Mouse (Mus musculus): ENCODE results near the gene Nip7. TPM values are rescaled to one million over a fixed set of nuclear protein-coding genes. Genes with fewer than 3 reads are reported as not detected.

The Nip7 gene
- 33.5 and 37.3 TPM in 2 replicates for polyA plus RNA-seq (2015; fragmentation: Nextera tagmentation; extraction: Ambion mirVana)

GRCm38 (mm10) chr8:107056076-107056972 lies at the start of gene Nip7, which contains the start of gene Cog8:
Gene Nip7 (plus strand): TSS chr8:107056877.
Gene Cog8 (minus strand): TSS chr8:107056689.
- peak; percentile 99 for DNase-seq (ENCODE audit: low spot score)
- peak within 1 kb of the TSS; percentile 79 for H3K4me3 ChIP-seq (ENCODE audit: low read depth, low read length)
- peak within 1 kb of the TSS; percentile 89 for H3K4me2 ChIP-seq (replicated peaks; ENCODE audit: low read depth, low read length)
- WGBS = under 1% methylated on average over 88 of the region's 88 CpGs
- peak; percentile 83 for TF ChIP-seq EP300 (IDR thresholded peaks at IDR 0.05)
- no peak for TF ChIP-seq CTCF (IDR thresholded peaks at IDR 0.05)
- H3K4me1 ChIP-seq (ENCODE audit: insufficient read depth, low read depth, low read length) = peaks cover 8% of the 10 kb centered on the region; the same call in 1 of the 2 replicates
- peak within 1 kb of the TSS; percentile 75 for H3K9ac ChIP-seq (replicated peaks; ENCODE audit: low read depth)
- H3K36me3 ChIP-seq (ENCODE audit: insufficient read depth, low read length) = peaks cover 21% of the 10 kb centered on the region; the same call in 1 of the 2 replicates
- no peaks in the 10 kb centered on the region for H3K27me3 ChIP-seq (replicated peaks; ENCODE audit: insufficient read depth, low read length)
- peak within 1 kb of the TSS; percentile 90 for H3K27ac ChIP-seq (ENCODE audit: low read length)
- H3K9me3 ChIP-seq (ENCODE audit: low read length) = no peaks in the 10 kb centered on the region
- peak; percentile 96 for ATAC-seq

- Histone ChIP-seq H3K4me2 (replicated peaks; ENCODE audit: low read depth, low read length) (no peak overlapping the region), H3K9me3 (ENCODE audit: low read length) (no peaks in the 10 kb centered on the region), H3K4me3 (ENCODE audit: low read depth, low read length) (no peak overlapping the region), H3K27ac (ENCODE audit: low read length) (no peak overlapping the region), H3K4me1 (ENCODE audit: insufficient read depth, low read depth, low read length) (no peaks in the 10 kb centered on the region), H3K36me3 (ENCODE audit: insufficient read depth, low read length) (peaks cover 12% of the 10 kb centered on the region; the same call in 1 of the 2 replicates), H3K9ac (replicated peaks; ENCODE audit: low read depth) (no peak overlapping the region), H3K27me3 (replicated peaks; ENCODE audit: insufficient read depth, low read length) (no peaks in the 10 kb centered on the region)
- WGBS = 77% methylated on average over 3 of the region's 3 CpGs
- ATAC-seq (no peak), DNase-seq (ENCODE audit: low spot score) (no peak)
- TF ChIP-seq CTCF (IDR thresholded peaks at IDR 0.05) = no peak
- TF ChIP-seq EP300 (IDR thresholded peaks at IDR 0.05) = no peak
Observed at GRCm38 (mm10) chr8:107007795-107008194, 48.9 kb upstream of the Nip7 start.

- TF ChIP-seq EP300 (IDR thresholded peaks at IDR 0.05) (no peak), CTCF (IDR thresholded peaks at IDR 0.05) (no peak)
- H3K4me2 ChIP-seq (replicated peaks; ENCODE audit: low read depth, low read length) = no peak overlapping the region
- no peak overlapping the region for H3K4me3 ChIP-seq (ENCODE audit: low read depth, low read length)
- WGBS = 85% methylated on average over 2 of the region's 2 CpGs
- H3K4me1 ChIP-seq (ENCODE audit: insufficient read depth, low read depth, low read length) = no peaks in the 10 kb centered on the region
- peak; percentile 28; the same call in 1 of the 2 replicates for ATAC-seq
- peaks cover 12% of the 10 kb centered on the region; the same call in 1 of the 2 replicates for H3K36me3 ChIP-seq (ENCODE audit: insufficient read depth, low read length)
- no peaks in the 10 kb centered on the region for H3K9me3 ChIP-seq (ENCODE audit: low read length)
- no peak overlapping the region for H3K27ac ChIP-seq (ENCODE audit: low read length)
- DNase-seq (ENCODE audit: low spot score) = peak; percentile 18
- no peak overlapping the region for H3K9ac ChIP-seq (replicated peaks; ENCODE audit: low read depth)
- H3K27me3 ChIP-seq (replicated peaks; ENCODE audit: insufficient read depth, low read length) = no peaks in the 10 kb centered on the region
Observed at GRCm38 (mm10) chr8:107012666-107013065, 44.0 kb upstream of the Nip7 start.

- WGBS = 61% methylated on average over 1 of the region's 1 CpGs
Observed at GRCm38 (mm10) chr8:107014915-107015314, 41.8 kb upstream of the Nip7 start.

GRCm38 (mm10) chr8:107023479-107023878 lies 33.2 kb upstream of the Nip7 start:
- Histone ChIP-seq H3K4me2 (replicated peaks; ENCODE audit: low read depth, low read length) (no peak overlapping the region), H3K9me3 (ENCODE audit: low read length) (no peaks in the 10 kb centered on the region), H3K27me3 (replicated peaks; ENCODE audit: insufficient read depth, low read length) (no peaks in the 10 kb centered on the region), H3K4me3 (ENCODE audit: low read depth, low read length) (no peak overlapping the region), H3K9ac (replicated peaks; ENCODE audit: low read depth) (no peak overlapping the region), H3K36me3 (ENCODE audit: insufficient read depth, low read length) (no peaks in the 10 kb centered on the region), H3K4me1 (ENCODE audit: insufficient read depth, low read depth, low read length) (no peaks in the 10 kb centered on the region), H3K27ac (ENCODE audit: low read length) (no peak overlapping the region)
- WGBS = 91% methylated on average over 8 of the region's 8 CpGs
- DNase-seq (ENCODE audit: low spot score) (no peak), ATAC-seq (no peak)
- no peak for TF ChIP-seq CTCF (IDR thresholded peaks at IDR 0.05)
- no peak for TF ChIP-seq EP300 (IDR thresholded peaks at IDR 0.05)

More at GRCm38 (mm10) chr8:107014915-107015314, 41.8 kb upstream of the Nip7 start:
- Histone ChIP-seq H3K4me1 (ENCODE audit: insufficient read depth, low read depth, low read length) (no peaks in the 10 kb centered on the region), H3K9ac (replicated peaks; ENCODE audit: low read depth) (no peak overlapping the region), H3K27ac (ENCODE audit: low read length) (0 out of 2 replicates have a peak overlapping the region, but pooled peaks have one; percentile 14), H3K36me3 (ENCODE audit: insufficient read depth, low read length) (peaks cover 12% of the 10 kb centered on the region; the same call in 1 of the 2 replicates), H3K27me3 (replicated peaks; ENCODE audit: insufficient read depth, low read length) (no peaks in the 10 kb centered on the region), H3K9me3 (ENCODE audit: low read length) (no peaks in the 10 kb centered on the region), H3K4me3 (ENCODE audit: low read depth, low read length) (no peak overlapping the region), H3K4me2 (replicated peaks; ENCODE audit: low read depth, low read length) (no peak overlapping the region)
- TF ChIP-seq EP300 (IDR thresholded peaks at IDR 0.05) (no peak), CTCF (IDR thresholded peaks at IDR 0.05) (no peak)
- DNase-seq (ENCODE audit: low spot score) (peak; percentile 46), ATAC-seq (peak; percentile 54)

- Histone ChIP-seq H3K4me2 (replicated peaks; ENCODE audit: low read depth, low read length) (no peak overlapping the region), H3K9me3 (ENCODE audit: low read length) (no peaks in the 10 kb centered on the region), H3K27me3 (replicated peaks; ENCODE audit: insufficient read depth, low read length) (no peaks in the 10 kb centered on the region), H3K27ac (ENCODE audit: low read length) (no peak overlapping the region), H3K4me1 (ENCODE audit: insufficient read depth, low read depth, low read length) (peaks cover 6% of the 10 kb centered on the region; the same call in 1 of the 2 replicates), H3K36me3 (ENCODE audit: insufficient read depth, low read length) (no peaks in the 10 kb centered on the region), H3K4me3 (ENCODE audit: low read depth, low read length) (no peak overlapping the region), H3K9ac (replicated peaks; ENCODE audit: low read depth) (no peak overlapping the region)
- 49% methylated on average over 3 of the region's 3 CpGs for WGBS
- ATAC-seq (no peak), DNase-seq (ENCODE audit: low spot score) (no peak)
- TF ChIP-seq EP300 (IDR thresholded peaks at IDR 0.05) (no peak), CTCF (IDR thresholded peaks at IDR 0.05) (no peak)
Observed at GRCm38 (mm10) chr8:107029310-107029709, 27.4 kb upstream of the Nip7 start.
